Mouse (Mus musculus) spleen, postnatal 4 days (tissue): ENCODE results near the gene Gm17416.

Experiments used
- DNase-seq, 2 experiments: peaks; one replicate each; pipeline ENCODE4 v3.0.0; 2022; ENCODE audit warnings: low spot score in 2 of 2

The Gm17416 gene

DNA sequence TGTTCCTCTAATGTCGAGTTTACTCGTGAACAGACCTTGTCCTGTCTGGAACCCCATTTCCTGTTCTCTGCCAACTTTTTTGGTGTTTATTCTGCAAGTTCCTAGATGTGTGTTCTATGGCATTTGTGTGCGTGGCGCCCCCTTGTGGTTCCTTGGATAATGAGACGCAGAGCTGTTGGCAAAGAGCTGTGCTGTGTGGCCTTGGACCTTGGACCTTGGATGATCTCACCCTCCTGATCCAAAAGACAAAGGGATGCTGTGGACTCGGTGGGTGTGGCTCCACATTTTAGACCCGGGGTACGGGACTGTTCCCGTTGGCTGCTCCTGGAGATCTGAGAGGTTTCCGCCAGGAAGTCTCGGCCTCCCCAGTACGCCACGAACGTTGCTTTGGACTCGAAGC is 34.9 kb downstream of the Gm17416 start, which contains the start of gene Defb36:
Gene Defb36 (plus strand): TSS at position 271 of the 400 bp plus-strand sequence.
- no peak for DNase-seq

GRCm38 (mm10) chr2:152607746-152608145 is 38.6 kb downstream of the Gm17416 start:
- no peak for DNase-seq

DNA sequence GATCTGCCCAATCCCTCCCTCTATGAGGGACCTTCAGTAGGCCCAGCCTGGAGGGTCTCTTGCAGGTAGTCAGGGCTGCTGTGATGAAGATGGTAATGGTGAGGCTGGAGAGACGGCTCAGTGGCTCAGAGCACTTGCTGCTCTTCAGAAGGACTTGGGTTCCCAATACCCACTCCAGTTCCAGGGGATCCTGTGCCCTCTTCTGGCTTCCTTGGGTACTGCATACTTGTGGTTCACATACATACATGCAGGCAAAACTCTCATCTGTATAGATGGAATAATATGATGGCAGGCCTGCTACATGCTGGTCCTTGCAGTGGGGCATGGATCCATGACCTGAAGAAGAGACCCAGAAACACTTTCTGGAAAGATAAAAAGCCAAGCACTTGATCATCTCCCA is 39.6 kb downstream of the Gm17416 start:
- no peak for DNase-seq

GRCm38 (mm10) chr2:152612193-152612592 is 43.1 kb downstream of the Gm17416 start:
- no peak for DNase-seq

DNA sequence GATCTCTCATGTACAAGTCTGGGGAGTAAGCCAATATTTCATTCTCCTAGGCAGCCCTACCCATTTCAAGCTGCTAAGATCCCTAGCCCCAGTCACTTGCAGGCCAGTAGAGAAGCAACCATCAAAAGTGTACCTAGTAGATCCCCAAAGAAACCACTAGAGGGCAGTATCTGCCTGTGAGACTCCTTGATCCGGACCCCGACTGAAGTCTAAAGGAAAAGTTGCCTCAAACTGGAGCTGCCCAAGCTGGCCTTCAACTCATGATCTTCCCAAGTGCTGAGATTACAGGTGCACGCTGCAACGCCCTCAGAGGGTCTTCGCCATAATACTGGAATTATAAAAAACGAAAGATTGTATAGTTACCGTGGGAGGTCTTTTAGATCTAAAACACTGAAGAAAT is 46.4 kb downstream of the Gm17416 start:
- DNase-seq: peak in 1 of 2 experiments; percentile 30

DNA sequence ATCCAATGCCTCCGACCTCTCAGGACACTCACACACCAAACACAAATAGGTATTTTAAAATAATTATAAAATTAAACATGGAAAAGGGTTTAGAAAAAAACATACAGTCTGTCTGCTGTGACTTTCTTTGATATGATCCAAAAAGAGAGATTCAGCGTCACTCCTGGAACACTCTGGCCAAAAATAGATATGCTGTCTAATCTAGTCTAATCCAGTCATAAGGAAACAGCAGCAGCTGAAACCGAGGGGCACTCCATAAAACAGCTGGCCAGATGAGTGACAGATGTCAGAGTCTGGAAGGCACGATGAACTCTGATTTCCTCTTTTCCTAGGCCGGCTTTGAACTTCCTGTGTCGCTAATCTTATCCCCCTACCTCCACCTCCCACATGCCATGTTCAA is 47.3 kb downstream of the Gm17416 start:
- DNase-seq: no peak

GRCm38 (mm10) chr2:152617374-152617773 is 48.2 kb downstream of the Gm17416 start:
- DNase-seq: no peak
